ENCODE assay signal across 7 mouse cellular contexts in the genomic region with DNA sequence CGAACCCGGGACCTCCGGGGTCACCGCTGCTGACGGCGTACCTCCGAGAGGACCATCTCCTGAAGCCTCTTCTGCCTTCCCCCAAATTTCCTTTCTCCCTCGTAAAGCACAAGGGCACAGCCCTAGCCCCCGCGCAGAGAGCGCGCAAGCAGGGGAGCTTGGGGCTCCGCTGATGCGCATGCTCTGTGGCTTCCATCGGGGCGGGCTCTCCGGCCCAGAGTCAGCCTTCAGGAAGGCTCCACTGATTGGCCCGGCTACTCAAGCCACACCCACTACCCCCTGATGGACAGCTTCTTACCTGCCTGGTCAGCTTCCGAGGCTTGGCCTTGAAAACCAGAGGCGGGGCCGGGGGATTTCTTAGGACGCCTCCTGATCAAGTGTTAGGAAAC. TPM values are rescaled to one million over a fixed set of nuclear protein-coding genes. Genes with fewer than 3 reads are reported as not detected.
A peak's percentile ranks its signal among the peaks of the same experiment; 100 is the strongest.
DNase-seq lines count a peak whose midpoint lies in the region; ATAC-seq and TF ChIP-seq lines count a peak whose summit lies in the region.

No protein-coding gene starts in this region.

- no peaks in the 10 kb centered on the region for H3K9me3 ChIP-seq in embryonic facial prominence, embryonic 13.5 days
- H3K9me3 ChIP-seq in limb, embryonic 12.5 days: no peaks in the 10 kb centered on the region
- no peaks in the 10 kb centered on the region for H3K9me3 ChIP-seq in midbrain, embryonic 15.5 days

- H3K9ac ChIP-seq in embryonic facial prominence, embryonic 13.5 days: peak overlapping the region; percentile 77
- peak overlapping the region; percentile 60 for H3K9ac ChIP-seq in limb, embryonic 12.5 days (replicated peaks)
- H3K9ac ChIP-seq in midbrain, embryonic 15.5 days: peak overlapping the region; percentile 54

- H3K4me3 ChIP-seq in embryonic facial prominence, embryonic 13.5 days: peak overlapping the region; percentile 74
- peak overlapping the region; percentile 65 for H3K4me3 ChIP-seq in kidney, adult 2 months (ENCODE audit: insufficient read depth, low read depth, low read length)
- H3K4me3 ChIP-seq in limb, embryonic 12.5 days (replicated peaks): peak overlapping the region; percentile 72
- peak overlapping the region; percentile 70 for H3K4me3 ChIP-seq in midbrain, embryonic 15.5 days

- peak overlapping the region; percentile 84 for H3K27ac ChIP-seq in embryonic facial prominence, embryonic 13.5 days
- H3K27ac ChIP-seq in kidney, adult 2 months (ENCODE audit: insufficient read depth, low read depth, low read length): peak overlapping the region; percentile 76
- peak overlapping the region; percentile 84 for H3K27ac ChIP-seq in limb, embryonic 12.5 days
- H3K27ac ChIP-seq in midbrain, embryonic 15.5 days: peak overlapping the region; percentile 88

- peaks cover 9% of the 10 kb centered on the region for H3K4me1 ChIP-seq in embryonic facial prominence, embryonic 13.5 days
- peaks cover 8% of the 10 kb centered on the region; the same call in 1 of the 2 replicates for H3K4me1 ChIP-seq in kidney, adult 2 months (ENCODE audit: control insufficient read depth, insufficient read depth, low read length)
- H3K4me1 ChIP-seq in limb, embryonic 12.5 days (replicated peaks): peaks cover 8% of the 10 kb centered on the region
- peaks cover 17% of the 10 kb centered on the region for H3K4me1 ChIP-seq in midbrain, embryonic 15.5 days

- peak; percentile 92 to 95 for DNase-seq in adrenal gland, postnatal 36 days
- DNase-seq in heart, adult 18-20 months: peak; percentile 90 to 95
- DNase-seq in kidney, adult 2 months: peak; percentile 98
- peak; percentile 62 to 84 for DNase-seq in spleen, postnatal 10 days (ENCODE audit: low spot score in 2 of 2)

- WGBS in embryonic facial prominence, embryonic 13.5 days: under 1% methylated on average over 22 of the region's 22 CpGs
- under 1% methylated on average over 22 of the region's 22 CpGs for WGBS in kidney, adult 2 months
- WGBS in limb, embryonic 12.5 days: under 1% methylated on average over 22 of the region's 22 CpGs
- WGBS in midbrain, embryonic 15.5 days: 0% methylated on average over 22 of the region's 22 CpGs

- H3K36me3 ChIP-seq in embryonic facial prominence, embryonic 13.5 days: no peaks in the 10 kb centered on the region
- no peaks in the 10 kb centered on the region for H3K36me3 ChIP-seq in kidney, adult 2 months (ENCODE audit: control insufficient read depth, insufficient read depth, low read length)
- no peaks in the 10 kb centered on the region for H3K36me3 ChIP-seq in limb, embryonic 12.5 days
- H3K36me3 ChIP-seq in midbrain, embryonic 15.5 days (replicated peaks): no peaks in the 10 kb centered on the region

- TF ChIP-seq CTCF in kidney, adult 2 months (conservative IDR thresholded peaks at IDR 0.05; ENCODE audit: insufficient read depth, insufficient read length, low read depth, low read length): no peak

- peak; percentile 82 for TF ChIP-seq POLR2A in kidney, adult 2 months (IDR thresholded peaks at IDR 0.05; ENCODE audit: low read depth, low read length)

- peaks cover 23% of the 10 kb centered on the region for H3K27me3 ChIP-seq in embryonic facial prominence, embryonic 13.5 days
- H3K27me3 ChIP-seq in kidney, adult 2 months (replicated peaks; ENCODE audit: control insufficient read depth, insufficient read depth, low read length): no peaks in the 10 kb centered on the region
- peaks cover 27% of the 10 kb centered on the region for H3K27me3 ChIP-seq in limb, embryonic 12.5 days
- H3K27me3 ChIP-seq in midbrain, embryonic 15.5 days (replicated peaks): peaks cover 18% of the 10 kb centered on the region

- H3K4me2 ChIP-seq in embryonic facial prominence, embryonic 13.5 days: peak overlapping the region; percentile 96
- H3K4me2 ChIP-seq in limb, embryonic 12.5 days: peak overlapping the region; percentile 92
- H3K4me2 ChIP-seq in midbrain, embryonic 15.5 days: peak overlapping the region; percentile 97

- peak; percentile 86 for ATAC-seq in embryonic facial prominence, embryonic 13.5 days (ENCODE audit: insufficient number of reproducible peaks, insufficient read depth, low FRiP score, low TSS enrichment, low read depth)
- peak; percentile 92 for ATAC-seq in limb, embryonic 12.5 days (ENCODE audit: insufficient number of reproducible peaks, insufficient read depth, low FRiP score, low TSS enrichment, low read depth)
- ATAC-seq in midbrain, embryonic 15.5 days (replicated peaks): peak; percentile 96

RNA-seq across cellular contexts. Expression of gene Dock9, which starts 0.8 kb away (rescaled TPM):
- total RNA-seq in adrenal gland, postnatal 36 days (2021): 10 to 100 TPM; 20.9 to 27.5 TPM
- 5.1 and 5.5 TPM in 2 replicates for polyA plus RNA-seq in embryonic facial prominence, embryonic 13.5 days (2015; fragmentation: Nextera tagmentation; extraction: Ambion mirVana)
- 10 to 100 TPM; 21.6 to 27.8 TPM for total RNA-seq in heart, adult 18-20 months (2021)
- 41.9 and 50.7 TPM in 2 replicates for polyA plus RNA-seq in kidney, adult 2 months (2012; rRNA removed)
- polyA plus RNA-seq in limb, embryonic 12.5 days (2016; fragmentation: Nextera tagmentation; extraction: Ambion mirVana): 5.1 and 6.4 TPM in 2 replicates
- 12.9 and 14.5 TPM in 2 replicates for polyA plus RNA-seq in midbrain, embryonic 15.5 days (2015; fragmentation: Nextera tagmentation; extraction: Ambion mirVana)

Comparison
In these comparisons a context has a peak if more than half of its experiments do, and no peak if none do; other contexts are left out.
1. Peak in every context shown above with its lines: DNase-seq, ATAC-seq, H3K4me3 ChIP-seq and H3K27ac ChIP-seq.